Mouse (Mus musculus) limb, embryonic 15.5 days (tissue): ENCODE measurements around the gene Katna1. TPM values are rescaled to one million over a fixed set of nuclear protein-coding genes. Genes with fewer than 3 reads are reported as not detected.

Source experiments
- ATAC-seq: fragments of 200-750 bp; cut with Nextera tagmentation; 2 replicates; pipeline ENCODE4 v1.8.0; 2017; ENCODE audit warnings: low read depth, moderate TSS enrichment; ENCODE audit not compliant: insufficient number of reproducible peaks, low FRiP score, low TSS enrichment
- H3K27ac ChIP-seq: fragments of 300-500 bp; sonication (generic); 2 replicates; pipeline ENCODE4 v1.5.1; 2015; ENCODE audit warnings: moderate library complexity, mild to moderate bottlenecking, inconsistent platforms
- H3K27me3 ChIP-seq: fragments of 300-500 bp; sonication (generic); 2 replicates; pipeline ENCODE4 v1.6.1; 2015; ENCODE audit warnings: inconsistent platforms
- H3K36me3 ChIP-seq: fragments of 300-500 bp; sonication (generic); 2 replicates; pipeline ENCODE4 v1.6.1; 2015; ENCODE audit warnings: inconsistent platforms
- H3K4me1 ChIP-seq: fragments of 300-500 bp; sonication (generic); 2 replicates; pipeline ENCODE4 v1.6.1; 2015; ENCODE audit warnings: inconsistent platforms
- H3K4me2 ChIP-seq: fragments of 300-500 bp; sonication (generic); 2 replicates; pipeline ENCODE4 v1.6.1; 2015; ENCODE audit warnings: mild to moderate bottlenecking, inconsistent platforms
- H3K4me3 ChIP-seq: fragments of 300-500 bp; sonication (generic); 2 replicates; pipeline ENCODE4 v1.5.1; 2015; ENCODE audit warnings: mild to moderate bottlenecking, inconsistent platforms
- H3K9ac ChIP-seq: fragments of 300-500 bp; sonication (generic); 2 replicates; pipeline ENCODE4 v1.6.1; 2015; ENCODE audit warnings: inconsistent platforms
- H3K9me3 ChIP-seq: fragments of 300-500 bp; sonication (generic); 2 replicates; pipeline ENCODE4 v1.6.1; 2016; ENCODE audit warnings: inconsistent platforms
- WGBS: fragments of 180-500 bp; shearing (Covaris S2); methylation state at CpG from one replicate; pipeline ENCODE4 v1.1.7; 2015; 5-methylcytosine and 5-hydroxymethylcytosine counted together
- polyA plus RNA-seq: library from polyadenylated mRNA; unstranded; fragments of >200 nt; fragmentation: Nextera tagmentation; extraction: Ambion mirVana; gene quantifications from 2 replicates; pipeline ENCODE4 v1.2.1, GENCODE M21; 2015

Katna1 gene
- polyA plus RNA-seq, 1 experiment from 2014 or later, result 54.1 TPM

DNA sequence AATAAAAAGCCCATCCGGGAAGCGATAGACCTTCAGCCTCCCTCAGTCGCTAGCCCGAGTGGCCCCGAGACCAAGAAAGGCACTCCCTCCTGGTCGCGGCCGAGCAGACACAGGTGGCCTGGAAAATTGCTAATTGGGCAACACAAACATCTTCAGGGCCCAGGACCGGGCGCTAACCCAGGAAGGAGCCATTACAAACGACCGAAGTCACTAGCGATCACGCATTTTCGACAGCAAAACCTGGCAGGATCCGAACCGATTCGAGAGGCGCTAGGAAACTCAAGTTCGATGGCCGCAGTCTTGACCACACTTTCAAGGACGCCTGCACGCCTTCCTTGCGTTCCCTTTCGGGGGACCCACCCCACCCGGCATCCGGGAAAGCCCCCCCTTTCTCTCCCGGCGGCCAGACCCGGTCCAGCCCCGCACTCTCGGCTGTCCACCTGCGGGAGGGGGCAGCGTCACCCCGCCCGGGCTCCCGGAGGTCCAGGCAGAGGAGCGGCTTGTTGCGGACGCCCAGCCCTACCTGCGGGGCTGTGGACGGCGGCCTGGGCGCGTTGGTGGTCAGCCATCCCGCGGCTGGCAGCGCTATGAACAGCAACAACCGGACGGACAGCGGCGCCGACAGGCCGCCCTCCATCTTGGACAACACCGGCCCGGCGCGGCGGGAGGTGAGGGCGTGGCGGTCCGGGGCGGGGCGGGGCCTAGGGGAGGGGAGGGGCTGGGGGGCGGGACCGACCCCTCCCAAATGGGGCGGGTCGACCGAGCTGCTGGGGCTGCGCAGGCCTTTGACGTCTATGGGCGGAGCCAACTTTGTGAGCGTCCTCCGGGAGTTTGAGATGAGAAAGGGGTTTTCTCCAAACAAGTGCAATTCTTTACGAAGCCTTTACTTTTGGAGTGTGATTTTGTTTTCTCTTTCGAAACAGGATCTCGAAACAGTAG is 54.7 kb downstream of the Katna1 start:
- Histone ChIP-seq H3K27ac (peak overlapping the region; percentile 67), H3K9me3 (no peaks in the 10 kb centered on the region), H3K4me3 (peak overlapping the region; percentile 97), H3K4me1 (0 out of 2 replicates have a peak, but pooled peaks cover 4% of the 10 kb centered on the region), H3K27me3 (no peaks in the 10 kb centered on the region), H3K4me2 (peak overlapping the region; percentile 81), H3K36me3 (peaks cover 23% of the 10 kb centered on the region), H3K9ac (peak overlapping the region; percentile 76)
- under 1% methylated on average over 68 of the region's 77 CpGs for WGBS
- peak; percentile 93 for ATAC-seq

DNA sequence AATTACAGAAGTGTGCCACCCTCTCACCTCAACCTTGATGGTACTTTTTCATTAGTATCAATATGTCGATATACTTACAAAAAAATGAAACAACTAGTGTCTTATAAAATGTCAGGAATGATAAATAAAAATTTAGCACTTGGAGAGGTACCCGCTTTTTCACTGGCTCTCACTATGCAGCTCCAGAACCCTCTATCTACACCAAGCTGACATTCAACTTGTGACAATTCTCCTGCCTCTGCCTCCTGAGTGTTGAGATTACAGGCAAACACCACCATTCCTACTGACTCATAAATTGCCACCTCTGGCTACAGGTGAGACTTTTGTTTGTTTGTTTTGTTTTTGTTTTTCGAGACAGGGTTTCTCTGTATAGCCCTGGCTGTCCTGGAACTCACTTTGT is 55.4 kb downstream of the Katna1 start:
- ATAC-seq, result no peak
- H3K27ac ChIP-seq, result 0 out of 2 replicates have a peak overlapping the region, but pooled peaks have one; percentile 54
- no peaks in the 10 kb centered on the region for H3K27me3 ChIP-seq
- H3K9ac ChIP-seq, result peak overlapping the region; percentile 26; the same call in 1 of the 2 replicates
- H3K9me3 ChIP-seq, result no peaks in the 10 kb centered on the region
- 0 out of 2 replicates have a peak, but pooled peaks cover 4% of the 10 kb centered on the region for H3K4me1 ChIP-seq
- WGBS, result 52% methylated on average over 3 of the region's 3 CpGs
- peak overlapping the region; percentile 81 for H3K4me2 ChIP-seq
- H3K36me3 ChIP-seq, result peaks cover 16% of the 10 kb centered on the region; the same call in 1 of the 2 replicates
- peak overlapping the region; percentile 97 for H3K4me3 ChIP-seq

GRCm38 (mm10) chr10:7787319-7787718 is 61.5 kb downstream of the Katna1 start:
- Histone ChIP-seq H3K9ac (no peak overlapping the region), H3K4me1 (no peaks in the 10 kb centered on the region)

DNA sequence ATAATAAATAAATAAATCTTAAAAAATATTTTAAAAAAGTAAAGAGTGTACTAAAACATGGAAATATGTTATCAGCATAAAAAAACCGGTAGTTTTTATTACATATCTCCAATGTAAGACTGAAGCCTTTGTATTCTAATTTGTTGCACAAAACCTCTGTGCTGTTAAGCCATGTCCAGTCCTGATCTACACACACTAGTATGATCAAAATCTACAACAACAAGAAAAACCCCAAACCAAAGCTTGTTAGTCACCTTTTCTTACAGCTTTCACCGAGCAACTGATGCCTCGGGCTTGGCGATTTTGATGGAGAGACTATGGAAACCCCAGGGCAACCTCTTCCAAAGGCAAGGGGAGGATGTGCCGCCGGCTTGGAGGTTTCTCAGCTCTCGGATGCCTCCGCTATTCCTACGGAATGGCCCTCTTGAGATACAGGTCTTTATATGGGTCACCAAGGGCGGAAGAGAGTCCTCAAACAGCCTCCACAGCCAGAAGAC is 66.5 kb downstream of the Katna1 start:
- WGBS, result under 1% methylated on average over 10 of the region's 10 CpGs
- no peak for ATAC-seq
- Histone ChIP-seq H3K27ac (peak overlapping the region; percentile 59), H3K9me3 (no peaks in the 10 kb centered on the region), H3K27me3 (no peaks in the 10 kb centered on the region), H3K4me3 (peak overlapping the region; percentile 89), H3K9ac (peak overlapping the region; percentile 79), H3K4me1 (peaks cover 9% of the 10 kb centered on the region), H3K4me2 (peak overlapping the region; percentile 43), H3K36me3 (peaks cover 28% of the 10 kb centered on the region)

More at GRCm38 (mm10) chr10:7787319-7787718, 61.5 kb downstream of the Katna1 start:
- no peak for ATAC-seq
- Histone ChIP-seq H3K36me3 (peaks cover 16% of the 10 kb centered on the region), H3K9me3 (no peaks in the 10 kb centered on the region), H3K27ac (no peak overlapping the region), H3K4me2 (no peak overlapping the region), H3K4me3 (no peak overlapping the region), H3K27me3 (no peaks in the 10 kb centered on the region)
- 31% methylated on average over 2 of the region's 2 CpGs for WGBS

DNA sequence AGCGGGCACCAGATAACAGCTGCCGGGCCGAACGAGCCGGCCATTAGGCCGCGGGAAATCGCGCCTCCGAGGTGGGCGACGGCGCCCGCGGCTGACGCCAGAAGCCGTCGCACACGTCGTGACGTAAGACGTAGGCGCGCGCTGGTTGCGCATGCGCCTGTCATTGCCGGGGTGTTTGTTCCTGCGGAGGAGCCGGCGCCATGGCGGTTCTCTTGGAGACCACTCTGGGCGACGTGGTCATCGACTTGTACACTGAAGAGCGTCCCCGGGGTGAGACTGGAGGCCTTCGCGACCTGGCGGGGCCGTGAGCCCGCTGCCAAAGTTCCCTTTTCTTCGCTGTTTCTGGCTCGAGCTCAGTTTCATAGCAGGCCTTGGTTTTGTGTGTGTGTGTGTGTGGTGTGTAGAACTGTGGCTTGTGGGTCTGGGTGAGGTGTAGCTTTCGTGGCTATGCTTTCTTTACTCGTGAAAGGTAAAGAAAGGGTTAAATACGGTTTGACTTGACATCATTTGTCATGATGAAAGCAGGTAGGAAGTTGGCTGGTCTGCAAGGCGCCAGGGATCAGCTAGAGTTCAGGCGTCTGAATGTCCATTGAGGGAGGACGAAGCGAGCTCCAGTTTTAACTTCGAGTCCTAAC is 67.1 kb downstream of the Katna1 start, which contains the start of the genes Ginm1 and Ppil4:
Ginm1 (minus strand) TSS at position 74 of the 635 bp plus-strand sequence.
Ppil4 (plus strand) TSS at position 141 of the 635 bp plus-strand sequence.
- Histone ChIP-seq H3K9ac (peak within 1 kb of the TSS; percentile 79), H3K36me3 (peaks cover 33% of the 10 kb centered on the region), H3K9me3 (no peaks in the 10 kb centered on the region), H3K4me1 (peaks cover 9% of the 10 kb centered on the region), H3K27ac (peak within 1 kb of the TSS; percentile 59), H3K4me2 (peak within 1 kb of the TSS; percentile 72), H3K4me3 (peak within 1 kb of the TSS; percentile 89), H3K27me3 (no peaks in the 10 kb centered on the region)
- under 1% methylated on average over 52 of the region's 52 CpGs for WGBS
- ATAC-seq, result peak; percentile 85

GRCm38 (mm10) chr10:7801258-7801657 is 75.5 kb downstream of the Katna1 start:
- Histone ChIP-seq H3K4me3 (no peak overlapping the region), H3K4me2 (no peak overlapping the region), H3K4me1 (no peaks in the 10 kb centered on the region), H3K36me3 (peaks cover 80% of the 10 kb centered on the region), H3K9me3 (no peaks in the 10 kb centered on the region), H3K9ac (no peak overlapping the region), H3K27me3 (no peaks in the 10 kb centered on the region), H3K27ac (no peak overlapping the region)
- 92% methylated on average over 3 of the region's 3 CpGs for WGBS
- no peak for ATAC-seq

- no peak overlapping the region for H3K9ac ChIP-seq
- H3K4me3 ChIP-seq, result no peak overlapping the region
- H3K4me1 ChIP-seq, result no peaks in the 10 kb centered on the region
- no peak for ATAC-seq
- H3K4me2 ChIP-seq, result no peak overlapping the region
- WGBS, result 72% methylated on average over 2 of the region's 2 CpGs
- H3K27me3 ChIP-seq, result no peaks in the 10 kb centered on the region
- H3K36me3 ChIP-seq, result peaks cover 70% of the 10 kb centered on the region
- no peaks in the 10 kb centered on the region for H3K9me3 ChIP-seq
- H3K27ac ChIP-seq, result no peak overlapping the region
Measured at GRCm38 (mm10) chr10:7802519-7803140, 76.8 kb downstream of the Katna1 start.

GRCm38 (mm10) chr10:7809937-7810336 is 84.1 kb downstream of the Katna1 start:
- 47% methylated on average over 2 of the region's 2 CpGs for WGBS
- Histone ChIP-seq H3K36me3 (peaks cover 55% of the 10 kb centered on the region), H3K4me2 (no peak overlapping the region)

More at GRCm38 (mm10) chr10:7809937-7810336, 84.1 kb downstream of the Katna1 start:
- H3K4me3 ChIP-seq, result no peak overlapping the region
- H3K9me3 ChIP-seq, result no peaks in the 10 kb centered on the region
- no peak for ATAC-seq
- no peaks in the 10 kb centered on the region for H3K4me1 ChIP-seq
- no peak overlapping the region for H3K27ac ChIP-seq
- H3K27me3 ChIP-seq, result no peaks in the 10 kb centered on the region
- no peak overlapping the region for H3K9ac ChIP-seq

Other genes with a start within 250 kb of the Katna1 start
- 0.88 and 1.5 TPM in 2 replicates for gene Lrp11, start 136.2 kb upstream of the Katna1 start, polyA plus RNA-seq
- gene Nup43, start 58.5 kb upstream of the Katna1 start, polyA plus RNA-seq, result 39.3 and 41.4 TPM in 2 replicates
- 126 and 133 TPM in 2 replicates for gene Pcmt1, start 44.9 kb upstream of the Katna1 start, polyA plus RNA-seq
- gene Lats1, start 44.8 kb upstream of the Katna1 start, polyA plus RNA-seq, result 6.4 and 8.2 TPM in 2 replicates
- 92.0 and 99.6 TPM in 2 replicates for gene Ginm1, start 66.8 kb downstream of the Katna1 start, polyA plus RNA-seq
- gene Ppil4, start 66.9 kb downstream of the Katna1 start, polyA plus RNA-seq, result 38.1 and 38.9 TPM in 2 replicates
- 0.12 and 0.37 TPM in 2 replicates for gene Zc3h12d, start 106.5 kb downstream of the Katna1 start, polyA plus RNA-seq
- 18.8 and 22.1 TPM in 2 replicates for gene Tab2, start 230.2 kb downstream of the Katna1 start, polyA plus RNA-seq